Mouse (Mus musculus) E14TG2a.4 (cell line): ENCODE data around the gene Fam71b.

Experiments
- H3K27me3 ChIP-seq: 2 replicates; pipeline ENCODE4 v1.6.1; 2014; ENCODE audit warnings: low read length, control low read depth; ENCODE audit not compliant: insufficient read depth
- H3K36me3 ChIP-seq: 2 replicates; pipeline ENCODE4 v1.6.1; 2014; ENCODE audit warnings: low read length, control low read depth; ENCODE audit not compliant: insufficient read depth
- H3K4me1 ChIP-seq: replicated peaks from 2 replicates; pipeline ENCODE4 v1.6.1; 2014; ENCODE audit warnings: low read depth, low read length, control low read depth
- H3K4me3 ChIP-seq: replicated peaks from 2 replicates; pipeline ENCODE4 v1.5.1; 2014; ENCODE audit warnings: mild to moderate bottlenecking, low read length
- H3K9me3 ChIP-seq: 2 replicates; pipeline ENCODE4 v1.6.1; 2014; ENCODE audit warnings: low read length, control low read depth
- CTCF ChIP-seq: conservative IDR thresholded peaks from 2 replicates; pipeline ENCODE4 v1.5.1; 2014; ENCODE audit warnings: low read length
- NANOG ChIP-seq: IDR thresholded peaks from 2 replicates; pipeline ENCODE4 v1.6.1; 2014; ENCODE audit warnings: borderline replicate concordance, low read length, mixed read lengths
- POU5F1 ChIP-seq: IDR thresholded peaks from 2 replicates; pipeline ENCODE4 v1.6.1; 2014; ENCODE audit warnings: low read length, borderline replicate concordance

Fam71b gene

GRCm38 (mm10) chr11:46377819-46378782 is 18.3 kb upstream of the Fam71b start:
- TF ChIP-seq CTCF = no peak
- no peak for TF ChIP-seq NANOG
- TF ChIP-seq POU5F1 = no peak
- no peak overlapping the region for H3K4me3 ChIP-seq
- H3K36me3 ChIP-seq = no peaks in the 10 kb centered on the region
- no peaks in the 10 kb centered on the region for H3K9me3 ChIP-seq
- H3K4me1 ChIP-seq = no peaks in the 10 kb centered on the region
- 0 out of 2 replicates have a peak, but pooled peaks cover 2% of the 10 kb centered on the region for H3K27me3 ChIP-seq

- no peaks in the 10 kb centered on the region for H3K36me3 ChIP-seq
- no peak overlapping the region for H3K4me3 ChIP-seq
- 0 out of 2 replicates have a peak, but pooled peaks cover 2% of the 10 kb centered on the region for H3K27me3 ChIP-seq
- no peaks in the 10 kb centered on the region for H3K9me3 ChIP-seq
- no peaks in the 10 kb centered on the region for H3K4me1 ChIP-seq
- TF ChIP-seq POU5F1 (no peak), NANOG (no peak), CTCF (no peak)
These were observed 16.2 kb upstream of the Fam71b start for GRCm38 (mm10) chr11:46380097-46380675.

GRCm38 (mm10) chr11:46382466-46382865 is 13.9 kb upstream of the Fam71b start:
- no peaks in the 10 kb centered on the region for H3K9me3 ChIP-seq
- TF ChIP-seq POU5F1 (no peak), CTCF (no peak), NANOG (no peak)
- 0 out of 2 replicates have a peak, but pooled peaks cover 2% of the 10 kb centered on the region for H3K27me3 ChIP-seq
- H3K4me3 ChIP-seq = no peak overlapping the region
- no peaks in the 10 kb centered on the region for H3K4me1 ChIP-seq
- H3K36me3 ChIP-seq = no peaks in the 10 kb centered on the region

- H3K9me3 ChIP-seq = no peaks in the 10 kb centered on the region
- no peaks in the 10 kb centered on the region for H3K4me1 ChIP-seq
- TF ChIP-seq CTCF (no peak), NANOG (no peak), POU5F1 (no peak)
- H3K4me3 ChIP-seq = no peak overlapping the region
- H3K27me3 ChIP-seq = 0 out of 2 replicates have a peak, but pooled peaks cover 2% of the 10 kb centered on the region
- no peaks in the 10 kb centered on the region for H3K36me3 ChIP-seq
These were observed 11.4 kb upstream of the Fam71b start for GRCm38 (mm10) chr11:46384925-46385324.

GRCm38 (mm10) chr11:46386556-46386955 is 9.8 kb upstream of the Fam71b start:
- TF ChIP-seq CTCF = no peak
- Histone ChIP-seq H3K4me1 (no peaks in the 10 kb centered on the region), H3K27me3 (0 out of 2 replicates have a peak, but pooled peaks cover under 1% of the 10 kb centered on the region), H3K36me3 (no peaks in the 10 kb centered on the region), H3K4me3 (no peak overlapping the region), H3K9me3 (no peaks in the 10 kb centered on the region)

- H3K27me3 ChIP-seq = no peaks in the 10 kb centered on the region
- H3K4me1 ChIP-seq = no peaks in the 10 kb centered on the region
- no peaks in the 10 kb centered on the region for H3K9me3 ChIP-seq
- TF ChIP-seq CTCF (no peak), NANOG (no peak), POU5F1 (no peak)
- no peak overlapping the region for H3K4me3 ChIP-seq
- no peaks in the 10 kb centered on the region for H3K36me3 ChIP-seq
These were observed 9.3 kb upstream of the Fam71b start for GRCm38 (mm10) chr11:46387061-46387460.

GRCm38 (mm10) chr11:46388438-46388837 is 7.9 kb upstream of the Fam71b start:
- no peaks in the 10 kb centered on the region for H3K27me3 ChIP-seq
- TF ChIP-seq CTCF (no peak), NANOG (no peak), POU5F1 (no peak)
- no peaks in the 10 kb centered on the region for H3K36me3 ChIP-seq
- H3K4me1 ChIP-seq = no peaks in the 10 kb centered on the region
- no peak overlapping the region for H3K4me3 ChIP-seq
- H3K9me3 ChIP-seq = no peaks in the 10 kb centered on the region

- Histone ChIP-seq H3K27me3 (no peaks in the 10 kb centered on the region), H3K9me3 (no peaks in the 10 kb centered on the region)
- no peak for TF ChIP-seq NANOG
These were observed 6.8 kb upstream of the Fam71b start, which contains the start of gene Itk for GRCm38 (mm10) chr11:46389336-46390117. TSS of gene Itk (minus strand) at chr11:46389515.

More at GRCm38 (mm10) chr11:46389336-46390117, 6.8 kb upstream of the Fam71b start, which contains the start of gene Itk:
- Histone ChIP-seq H3K4me3 (no peak within 1 kb of the TSS), H3K4me1 (no peaks in the 10 kb centered on the region), H3K36me3 (no peaks in the 10 kb centered on the region)
